Mouse (Mus musculus) left cerebral cortex, adult 8-10 months (tissue): ENCODE results near the gene Ccng2. TPM values are rescaled to one million over a fixed set of nuclear protein-coding genes. Genes with fewer than 3 reads are reported as not detected.

Source experiments
- DNase-seq, 2 experiments: peaks; one replicate each; pipeline ENCODE4 v3.0.0; 2022; ENCODE audit warnings: low spot score in 2 of 2
- total RNA-seq, 4 experiments: library from RNA; stranded (reverse); gene quantifications; 2 replicates each; pipeline ENCODE4 v1.2.4; 2022

Ccng2 gene
- total RNA-seq, 4 experiments from 2014 or later, result 35.5 to 39.6 (median 38.0) TPM

DNA sequence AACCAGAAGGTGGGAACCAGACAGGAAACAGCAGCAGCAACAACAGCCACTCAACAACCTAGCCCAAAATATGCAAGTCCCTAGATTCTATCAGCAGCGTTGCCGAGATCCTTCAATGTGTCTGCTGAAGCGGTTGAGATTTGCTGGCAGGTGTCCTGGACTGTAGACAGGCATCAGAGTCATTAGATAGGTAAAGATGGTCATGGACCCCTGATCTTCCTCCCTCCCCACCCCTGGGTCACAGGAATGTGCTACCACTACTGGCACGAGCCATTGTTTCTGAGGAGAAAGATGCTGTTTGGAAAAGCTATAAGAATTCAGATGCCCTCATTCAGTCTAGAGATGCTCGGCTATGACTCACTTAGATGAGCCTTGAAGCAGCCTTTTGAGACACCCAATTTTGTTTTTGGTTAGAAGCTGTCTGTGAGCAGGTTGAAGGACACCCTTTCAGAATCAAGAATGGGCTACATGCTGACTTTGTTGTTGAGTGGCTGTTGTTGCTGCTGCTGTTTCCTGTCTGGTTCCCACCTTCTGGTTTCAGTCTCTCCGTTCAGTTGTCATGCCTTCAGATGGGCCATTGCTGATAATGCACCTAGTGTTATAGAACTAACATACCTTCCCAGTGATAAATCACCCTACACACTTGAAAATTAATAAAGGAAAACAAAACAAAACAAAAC, 3.5 kb upstream of the Ccng2 start:
- no peak for DNase-seq

DNA sequence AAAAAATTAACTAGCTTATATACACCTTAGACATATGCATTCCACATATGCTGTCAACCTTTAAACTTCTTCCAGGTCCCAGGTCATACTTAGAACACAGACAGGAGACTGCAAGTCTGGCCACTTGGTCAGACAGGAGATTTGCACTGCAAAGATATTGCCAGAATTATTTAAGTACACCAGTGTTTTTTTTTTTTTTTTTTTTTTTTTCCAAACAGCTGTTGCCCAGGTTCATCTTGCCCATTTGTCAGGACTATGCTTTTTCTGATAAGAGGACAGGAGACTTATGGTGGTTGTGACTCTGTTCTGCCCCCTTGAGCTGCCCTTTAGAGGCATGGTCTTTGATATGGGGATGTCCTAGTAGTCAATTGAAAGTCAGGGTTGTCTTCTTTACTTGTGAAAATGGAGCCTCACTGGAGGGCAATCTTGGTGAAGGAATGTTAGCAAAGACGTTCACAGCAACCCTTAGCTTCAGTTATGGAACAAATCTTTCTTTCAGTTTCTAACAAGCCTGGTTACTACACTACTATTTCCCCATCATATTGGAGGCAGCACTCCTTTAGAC, 2.8 kb upstream of the Ccng2 start:
- no peak for DNase-seq

DNA sequence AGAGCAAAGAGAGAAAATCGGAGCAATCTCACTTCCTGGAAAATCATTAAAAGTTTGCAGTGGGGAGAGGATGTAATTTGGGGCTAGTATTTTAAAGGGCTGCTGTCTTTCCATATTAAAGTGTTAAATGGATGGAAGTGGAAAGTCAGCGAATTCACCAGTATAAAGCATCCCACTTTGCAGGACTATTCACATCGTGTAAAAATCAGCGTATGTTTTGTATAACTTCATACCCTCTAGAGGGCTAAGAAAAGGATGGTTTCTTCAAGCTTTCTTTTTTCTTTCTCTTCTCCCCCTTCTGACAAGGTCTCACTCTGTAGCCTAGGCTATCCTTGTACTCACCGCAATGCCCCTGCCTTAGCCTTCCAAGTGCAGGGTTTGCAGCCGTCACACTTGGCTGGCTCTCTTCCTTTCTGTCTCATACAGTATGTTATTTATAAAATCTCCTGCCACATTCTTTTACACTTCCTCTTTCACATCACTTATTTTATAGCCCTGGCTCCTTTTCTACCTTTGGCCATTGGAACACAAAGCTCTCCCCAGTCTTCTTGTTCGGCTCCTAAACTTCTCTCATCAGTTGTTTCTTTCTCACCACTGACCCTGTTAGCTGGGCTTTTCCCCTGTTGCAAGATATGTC, 1.8 kb upstream of the Ccng2 start:
- DNase-seq, result no peak

DNA sequence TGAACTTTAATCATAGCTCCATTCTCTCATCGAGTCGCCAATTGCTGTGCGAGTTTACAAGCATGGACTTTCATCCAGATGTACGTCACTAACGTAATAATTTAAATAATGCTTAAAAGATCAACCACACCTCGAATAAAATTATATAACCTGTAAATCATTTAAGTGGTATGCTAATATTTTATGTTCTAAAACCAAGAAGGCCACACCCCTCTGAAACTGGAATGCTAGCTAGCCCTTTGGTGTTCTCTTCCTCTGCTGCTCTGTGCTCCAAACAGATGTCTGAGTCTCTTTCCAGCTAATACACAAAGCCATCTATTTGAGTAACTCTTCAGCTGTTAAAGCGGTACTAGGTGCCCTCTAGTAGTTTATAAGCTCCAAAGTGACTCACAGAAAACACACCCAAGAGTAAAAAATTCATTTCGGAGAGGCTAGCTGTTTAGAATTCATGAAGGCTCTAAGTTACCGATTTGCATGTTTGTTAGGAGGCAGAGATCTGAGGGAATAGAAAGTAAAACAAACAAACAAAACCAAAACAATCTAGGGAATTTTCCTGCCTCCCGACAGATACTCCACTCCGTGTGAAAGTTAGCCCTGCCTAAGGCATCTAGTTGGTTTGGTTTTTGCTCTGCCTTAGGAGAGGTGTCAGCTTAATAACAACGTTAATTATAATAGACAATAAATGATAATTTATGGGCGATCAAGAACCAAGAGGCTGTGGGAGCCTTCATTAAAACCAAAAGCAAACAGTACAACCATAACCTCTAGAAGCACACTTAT, 1.1 kb upstream of the Ccng2 start:
- no peak for DNase-seq

DNA sequence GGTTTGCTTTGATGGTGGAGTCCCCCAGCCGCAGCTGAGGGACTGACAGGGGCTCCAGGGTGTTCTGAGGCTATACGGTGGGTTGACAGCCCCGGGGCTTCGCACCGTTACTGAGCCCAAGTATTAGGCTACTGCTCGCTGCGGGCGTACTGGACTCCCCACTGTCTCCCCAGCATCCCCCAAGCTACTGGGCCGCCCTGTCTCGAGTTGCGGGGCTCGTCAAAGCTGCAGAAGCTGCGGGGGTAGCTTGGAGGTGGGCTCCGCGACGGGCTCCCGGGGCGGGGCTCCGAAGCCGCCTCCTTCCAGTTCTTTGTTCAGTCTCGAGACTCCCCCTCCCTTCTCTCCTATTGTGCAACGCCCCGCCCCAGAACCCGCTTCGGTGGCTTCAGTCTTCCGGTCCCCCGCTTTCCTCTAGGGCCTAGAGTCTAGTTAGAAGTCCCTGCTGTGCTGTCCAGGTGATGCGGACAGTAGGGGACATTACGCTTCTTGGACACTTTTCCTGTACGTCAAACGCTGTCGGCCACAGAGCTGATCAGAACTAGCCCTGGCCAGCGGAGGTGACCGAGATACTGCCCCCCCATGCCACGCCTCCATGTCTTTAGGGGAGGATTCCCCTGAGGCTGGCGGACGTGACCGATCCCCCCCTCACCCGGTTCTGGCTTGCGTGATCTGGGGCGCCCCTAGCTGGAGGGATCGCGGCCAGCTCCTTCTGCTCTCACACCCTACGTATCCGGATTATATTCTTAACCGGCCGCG, 972 bp downstream of the Ccng2 start:
- DNase-seq, result peak; percentile 54 to 71

DNA sequence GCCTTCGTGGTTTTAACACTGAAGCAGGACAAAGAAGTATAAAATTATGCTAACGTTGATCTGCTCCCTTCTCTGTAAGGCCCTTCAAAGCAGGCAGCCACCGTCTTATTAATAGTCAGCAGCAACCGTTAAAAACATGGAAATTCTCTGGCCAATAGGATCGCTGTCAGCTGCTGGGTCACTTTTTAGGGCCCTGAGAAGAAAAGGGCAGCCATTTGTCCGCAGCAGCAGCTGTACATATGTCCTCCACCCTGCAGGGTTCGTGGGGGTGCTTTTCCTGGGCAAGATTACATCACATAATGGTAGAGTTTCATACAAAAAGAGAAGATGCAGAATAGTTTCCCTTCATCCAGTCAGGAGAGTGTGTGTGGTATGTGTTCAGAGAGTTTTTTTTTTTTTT, 3.0 kb downstream of the Ccng2 start:
- no peak for DNase-seq

DNA sequence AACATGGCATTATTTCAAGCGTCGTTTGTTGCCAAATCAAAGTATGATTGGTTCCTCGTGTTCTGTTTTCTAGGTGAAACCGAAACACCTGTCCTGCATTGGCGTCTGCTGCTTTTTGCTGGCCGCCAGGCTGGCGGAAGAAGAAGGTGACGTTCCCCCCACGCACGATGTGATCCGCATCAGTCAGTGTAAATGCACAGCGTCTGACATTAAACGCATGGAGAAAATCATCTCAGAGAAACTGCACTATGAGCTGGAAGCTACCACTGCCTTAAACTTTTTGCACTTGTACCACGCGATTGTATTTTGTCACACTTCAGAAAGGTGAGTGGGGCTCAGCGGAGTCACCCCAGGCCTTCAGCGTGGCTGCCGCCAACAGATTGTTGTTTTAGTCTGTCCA, 3.7 kb downstream of the Ccng2 start:
- no peak for DNase-seq

DNA sequence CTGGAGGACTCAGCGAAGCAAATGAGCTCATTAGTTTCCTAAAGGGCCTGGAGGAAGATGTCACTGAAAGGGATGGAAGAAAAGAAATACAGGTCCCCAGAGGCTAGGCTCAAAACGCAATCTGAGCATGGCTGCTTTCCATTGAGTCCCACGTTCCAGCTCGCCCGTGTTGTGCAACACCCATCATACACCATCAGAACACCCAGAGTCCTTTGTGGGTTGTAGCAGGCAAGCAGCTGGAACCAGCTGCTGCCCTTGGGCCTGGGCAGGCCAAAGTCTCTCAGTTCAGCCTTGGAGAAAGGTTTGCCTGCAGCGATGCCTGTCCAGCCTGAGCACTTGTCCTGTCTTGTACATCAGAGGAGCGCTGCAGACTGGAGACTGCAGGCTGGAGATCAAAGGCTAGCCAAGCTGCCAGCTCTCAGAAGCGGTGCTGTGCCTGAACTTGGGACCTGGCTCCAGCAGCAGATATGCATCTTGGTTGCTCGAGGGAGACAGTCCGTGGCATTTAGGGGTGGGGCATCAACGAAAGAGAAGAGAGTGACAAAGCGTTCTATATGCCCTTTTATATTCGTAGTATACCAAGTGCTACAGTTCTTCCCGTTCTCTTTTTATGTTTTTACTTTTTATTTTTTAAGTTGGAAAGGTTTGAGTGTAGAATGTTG, 15.5 kb downstream of the Ccng2 start:
- DNase-seq, result no peak

DNA sequence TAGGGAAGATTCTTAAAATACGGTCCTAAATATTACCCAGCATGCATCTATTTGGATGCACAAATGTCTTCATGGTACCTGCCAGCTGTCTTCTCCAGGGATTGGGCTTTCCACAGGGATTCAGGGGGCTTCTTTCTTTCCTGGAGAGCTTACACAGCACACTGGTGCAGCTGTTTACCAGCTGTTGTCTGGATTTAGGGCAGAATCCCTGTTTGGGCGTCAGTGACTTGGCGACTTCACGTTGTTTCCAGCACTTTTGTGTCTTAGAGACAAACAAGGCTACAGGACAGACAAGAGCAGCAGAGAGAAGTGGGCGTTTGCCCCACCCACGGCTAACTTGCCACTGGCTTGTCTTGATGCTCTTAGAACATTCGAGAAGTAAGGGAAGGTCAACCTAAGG, 16.1 kb downstream of the Ccng2 start:
- no peak for DNase-seq

DNA sequence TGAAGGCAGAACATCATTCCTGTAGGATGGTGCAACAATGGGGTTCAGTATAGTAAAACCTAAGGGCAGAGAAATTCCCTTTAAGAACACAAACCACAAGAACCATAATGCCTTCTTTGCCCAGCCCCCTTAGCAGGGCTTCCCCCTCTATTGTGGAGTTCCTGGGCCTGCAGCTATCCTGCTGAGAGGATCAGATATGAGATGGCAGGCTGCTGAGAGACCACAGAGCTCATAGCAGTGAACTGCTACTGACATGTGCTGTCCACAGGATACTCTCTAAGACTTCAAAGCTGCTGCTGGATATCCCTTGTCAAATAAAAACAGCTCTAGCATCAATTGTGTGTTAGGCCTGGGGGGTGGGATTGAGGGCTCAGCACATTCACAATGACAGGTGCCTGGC, 21.5 kb downstream of the Ccng2 start:
- DNase-seq, result no peak

DNA sequence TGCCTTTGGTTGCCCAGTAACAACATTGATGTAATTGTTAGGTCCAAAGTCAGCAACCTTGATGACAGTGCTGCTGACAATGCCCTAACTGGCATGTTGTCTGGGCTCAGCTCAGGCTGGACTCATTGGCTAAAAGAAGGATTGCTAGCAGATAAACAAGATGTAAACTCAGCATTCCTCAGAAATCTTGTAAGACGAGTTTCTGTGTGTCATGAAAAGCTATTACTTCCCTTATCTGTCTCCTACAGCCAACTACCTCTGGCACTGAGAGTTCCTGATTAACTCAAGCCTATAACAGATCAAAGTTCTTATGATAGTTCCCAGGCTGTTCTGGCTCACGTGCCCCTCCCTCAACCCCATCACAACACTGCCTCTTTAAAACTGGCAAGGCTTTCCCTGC, 23.2 kb downstream of the Ccng2 start:
- no peak for DNase-seq

DNA sequence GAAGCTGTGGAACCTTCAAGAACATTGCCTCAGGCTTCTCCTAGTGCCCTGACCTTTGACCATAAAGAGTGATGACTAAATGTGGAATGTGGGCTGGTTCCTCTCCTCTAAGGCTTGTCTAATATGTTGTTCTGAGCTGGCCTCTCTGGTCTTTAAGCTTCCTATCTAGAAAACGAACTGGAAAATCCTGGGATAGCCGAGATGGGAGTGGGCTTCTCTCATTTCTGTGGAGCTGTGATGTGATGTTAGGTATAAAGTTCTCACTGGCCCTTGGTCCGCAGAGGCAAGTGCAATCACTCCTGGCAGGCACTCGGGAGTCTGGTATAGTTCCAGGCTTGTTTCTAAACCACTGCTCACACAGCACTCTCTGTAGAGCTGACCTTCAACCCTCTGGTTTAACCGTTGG, 29.3 kb downstream of the Ccng2 start:
- DNase-seq, result no peak

DNA sequence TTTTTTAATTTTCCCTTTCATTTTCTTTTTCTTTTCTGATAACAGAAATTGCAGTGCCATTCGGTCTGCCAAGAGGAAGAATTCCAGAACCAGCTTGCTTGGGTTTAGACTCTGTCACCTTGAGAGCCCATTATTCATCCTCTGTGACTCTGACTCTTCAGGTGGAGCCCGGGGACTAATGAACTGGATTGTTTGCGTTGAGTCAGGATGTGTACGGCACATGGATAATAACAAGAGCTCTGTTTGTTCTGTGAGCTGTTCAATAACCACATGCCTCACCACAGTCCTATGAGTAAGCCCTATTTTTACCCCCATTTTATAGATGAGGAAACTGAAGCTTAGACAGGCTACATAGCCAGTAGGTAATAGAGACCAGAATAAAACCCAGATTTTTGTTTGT, 29.7 kb downstream of the Ccng2 start:
- DNase-seq, result no peak

DNA sequence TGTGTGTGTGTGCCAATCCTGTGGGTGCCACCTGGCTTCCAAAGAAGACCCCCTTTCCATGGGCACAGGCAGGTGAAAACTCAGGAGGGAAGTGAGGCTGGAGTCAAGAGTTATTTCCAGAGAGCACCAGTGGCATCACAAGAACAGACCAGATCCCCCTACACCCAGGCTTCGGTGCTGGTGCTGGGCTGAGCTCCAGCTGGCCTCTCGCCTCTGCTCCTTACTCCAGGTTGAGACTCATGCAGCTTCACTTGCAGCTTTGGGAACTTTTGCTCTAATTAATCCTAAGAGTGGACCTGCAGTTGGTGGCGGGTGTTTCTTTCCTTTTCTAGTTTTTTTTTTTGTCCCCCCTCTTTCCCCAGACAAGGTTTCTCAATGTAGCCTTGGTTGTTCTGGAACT, 30.3 kb downstream of the Ccng2 start:
- no peak for DNase-seq

DNA sequence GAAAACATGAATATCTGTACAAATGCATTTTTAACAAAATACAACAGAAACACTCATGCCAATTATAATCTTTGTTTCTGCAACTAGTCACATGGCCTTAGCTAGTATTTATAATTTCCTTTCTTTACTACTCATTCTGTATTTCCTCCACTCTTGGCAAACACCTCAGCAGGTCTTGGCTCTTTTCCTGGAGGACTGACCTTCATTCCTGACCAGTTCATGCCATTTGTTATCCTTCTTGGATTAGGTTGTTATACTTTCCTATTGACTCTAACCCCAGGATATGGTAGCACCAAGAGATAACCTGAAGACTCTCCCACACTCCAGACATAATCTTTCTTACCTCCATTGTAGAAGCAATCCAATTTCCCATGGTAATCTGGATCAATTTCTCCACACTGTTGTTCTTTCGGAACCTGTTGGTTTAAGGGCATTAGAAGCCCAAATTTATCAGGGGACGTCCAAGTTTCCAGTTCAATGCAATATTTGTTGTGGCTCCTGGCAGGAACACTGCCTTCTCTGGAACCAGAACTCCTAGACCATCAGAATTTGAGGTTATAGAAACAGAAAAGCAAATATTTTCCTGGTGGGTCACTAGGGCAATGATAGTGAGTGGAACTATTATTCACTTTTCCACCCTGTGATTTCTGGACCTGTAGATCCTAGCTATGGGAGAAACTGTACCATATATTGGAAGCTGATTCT, 38.2 kb downstream of the Ccng2 start:
- no peak for DNase-seq

DNA sequence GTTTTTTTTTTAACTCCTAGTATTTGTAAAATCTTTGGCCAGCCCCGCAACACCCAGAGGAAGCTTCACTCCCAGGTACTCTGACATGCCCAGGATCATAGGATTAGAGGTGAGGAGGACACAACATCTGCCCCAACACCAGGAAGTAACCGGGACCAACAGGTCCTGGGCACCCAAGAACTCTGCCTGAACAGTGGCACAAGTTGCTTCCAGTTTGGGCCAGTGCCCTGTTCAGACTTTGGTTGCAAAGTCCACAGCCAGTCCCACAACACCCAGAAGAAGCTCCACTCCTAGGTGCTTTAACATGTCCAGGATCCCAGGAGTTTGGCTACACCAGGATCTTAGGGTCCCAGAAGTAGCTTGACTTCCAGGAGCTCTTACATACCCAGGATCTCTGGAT, 41.9 kb downstream of the Ccng2 start:
- no peak for DNase-seq

DNA sequence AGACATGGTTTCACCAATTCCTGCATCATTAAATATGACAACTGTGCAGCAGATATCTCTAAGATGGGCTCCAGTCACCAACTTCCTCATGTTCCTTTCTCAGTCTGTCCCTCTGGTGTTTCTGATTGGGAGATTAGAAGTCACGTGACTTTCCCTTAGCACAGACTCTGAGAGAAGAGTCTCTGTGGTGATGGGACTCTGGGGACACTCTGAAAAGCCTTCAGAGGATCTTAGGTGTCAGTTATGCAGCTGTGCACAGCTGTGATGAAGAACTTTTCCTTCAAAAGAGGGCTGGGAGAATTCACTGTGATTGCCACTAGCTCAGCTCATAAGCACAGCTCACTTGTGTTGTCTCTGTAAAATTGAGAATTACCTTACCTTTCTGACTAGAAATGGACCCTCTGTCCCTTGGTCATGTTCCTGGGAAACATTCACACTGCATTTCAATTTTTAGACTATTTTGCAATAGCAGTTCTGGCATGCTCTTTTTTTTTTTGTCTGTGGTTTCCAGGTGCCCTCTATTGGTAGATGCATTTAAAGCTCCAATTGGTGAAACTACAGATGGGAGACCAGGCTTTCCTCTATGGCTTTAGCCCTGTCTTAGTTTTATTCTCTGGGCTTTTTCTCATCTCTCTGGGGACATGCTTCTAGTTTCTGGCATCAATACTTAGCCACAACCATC, 56.4 kb downstream of the Ccng2 start:
- no peak for DNase-seq
